Mouse (Mus musculus): ENCODE measurements around the gene Rdh16f1. TPM values are rescaled to one million over a fixed set of nuclear protein-coding genes. Genes with fewer than 3 reads are reported as not detected.

Gene Rdh16f1
- total and polyA plus RNA-seq, 3 experiments, result not detected

DNA sequence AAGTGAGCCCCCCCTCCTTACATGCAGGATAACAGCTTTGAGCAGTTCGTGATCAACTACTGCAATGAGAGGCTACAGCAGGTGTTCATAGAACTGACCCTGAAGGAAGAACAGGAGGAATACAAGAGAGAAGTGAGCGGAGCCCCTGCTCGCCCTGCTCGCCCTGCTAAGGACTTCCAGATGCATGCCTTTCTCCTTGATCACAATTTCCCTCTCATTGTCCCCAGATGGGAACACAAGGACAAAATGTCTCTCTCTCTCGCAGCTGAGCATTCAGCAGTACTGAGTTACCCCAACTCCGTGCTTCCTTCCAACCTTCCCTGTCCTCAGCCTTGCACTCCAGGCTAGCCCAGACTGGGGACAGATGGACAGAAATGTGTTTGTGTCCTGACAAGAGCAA lies 46.9 kb upstream of the Rdh16f1 start:
- Histone ChIP-seq H3K36me3 (replicated peaks in 1 of 2; ENCODE audit: control insufficient read depth in 1 of 2, insufficient read depth in 1 of 2, low read length in 1 of 2) (no peaks in the 10 kb centered on the region), H3K79me2 (replicated peaks; ENCODE audit: control insufficient read depth, extremely low read depth, insufficient read depth, poor library complexity, severe bottlenecking) (no peaks in the 10 kb centered on the region), H3K9ac (ENCODE audit: insufficient read depth, low read depth) (no peak overlapping the region), H3K4me1 (ENCODE audit: control insufficient read depth in 1 of 2, insufficient read depth in 2 of 2) (peaks cover 0 to 3% of the 10 kb centered on the region in 2 experiments; a peak in 1 of 4 replicates), H3K4me2 (ENCODE audit: insufficient read depth, low read depth, poor library complexity, severe bottlenecking) (no peak overlapping the region), H3K27ac (ENCODE audit: insufficient read depth, low read depth) (no peak overlapping the region), H3K4me3 (replicated peaks in 1 of 3; ENCODE audit: low read depth in 2 of 3, low read length in 2 of 3, poor library complexity in 1 of 3) (no peak overlapping the region), H3K27me3 (replicated peaks) (no peaks in the 10 kb centered on the region), H3K9me3 (replicated peaks; ENCODE audit: low read length) (no peaks in the 10 kb centered on the region)
- DNase-seq (ENCODE audit: extremely low read depth), result no peak
- in situ Hi-C loops (cut with MboI; ENCODE audit: low pct_ligation_motif_present, low pct_unique_long_range_greater_than_20kb, low sequenced_read_pairs), result no loop called here
- TF ChIP-seq RCOR1 (conservative IDR thresholded peaks at IDR 0.05; ENCODE audit: low read depth, low read length) (no peak), PAX5 (IDR thresholded peaks at IDR 0.05; ENCODE audit: low read length) (no peak), JUND (conservative IDR thresholded peaks at IDR 0.05; ENCODE audit: low read depth, low read length) (no peak), GABPA (IDR thresholded peaks at IDR 0.05; ENCODE audit: insufficient replicate concordance, low read depth, low read length) (no peak), ZMIZ1 (IDR thresholded peaks at IDR 0.05; ENCODE audit: low read depth, low read length) (no peak), TBP (conservative IDR thresholded peaks at IDR 0.05; ENCODE audit: low read depth, low read length) (no peak), ZKSCAN1 (IDR thresholded peaks at IDR 0.05; ENCODE audit: borderline replicate concordance, low read depth, low read length) (no peak), MAZ (IDR thresholded peaks at IDR 0.05; ENCODE audit: low read depth, low read length) (no peak), USF2 (conservative IDR thresholded peaks at IDR 0.05; ENCODE audit: low read depth, low read length) (no peak), CHD1 (IDR thresholded peaks at IDR 0.05; ENCODE audit: low read depth, low read length) (no peak), ETS1 (conservative IDR thresholded peaks at IDR 0.05; ENCODE audit: low read depth, low read length) (no peak), CHD2 (IDR thresholded peaks at IDR 0.05; ENCODE audit: low read length) (no peak), USF1 (IDR thresholded peaks at IDR 0.05; ENCODE audit: low read depth, low read length) (no peak), RAD21 (IDR thresholded peaks at IDR 0.05; ENCODE audit: low read depth, low read length) (no peak), BHLHE40 (IDR thresholded peaks at IDR 0.05; ENCODE audit: low read depth, low read length) (no peak), MYC (IDR thresholded peaks at IDR 0.05; ENCODE audit: low read depth, low read length) (no peak)
- dilution Hi-C loops (cut with MboI; ENCODE audit: extremely low pct_ligation_motif_present, extremely low pct_unique_long_range_greater_than_20kb, low sequenced_read_pairs), result no loop called here

DNA sequence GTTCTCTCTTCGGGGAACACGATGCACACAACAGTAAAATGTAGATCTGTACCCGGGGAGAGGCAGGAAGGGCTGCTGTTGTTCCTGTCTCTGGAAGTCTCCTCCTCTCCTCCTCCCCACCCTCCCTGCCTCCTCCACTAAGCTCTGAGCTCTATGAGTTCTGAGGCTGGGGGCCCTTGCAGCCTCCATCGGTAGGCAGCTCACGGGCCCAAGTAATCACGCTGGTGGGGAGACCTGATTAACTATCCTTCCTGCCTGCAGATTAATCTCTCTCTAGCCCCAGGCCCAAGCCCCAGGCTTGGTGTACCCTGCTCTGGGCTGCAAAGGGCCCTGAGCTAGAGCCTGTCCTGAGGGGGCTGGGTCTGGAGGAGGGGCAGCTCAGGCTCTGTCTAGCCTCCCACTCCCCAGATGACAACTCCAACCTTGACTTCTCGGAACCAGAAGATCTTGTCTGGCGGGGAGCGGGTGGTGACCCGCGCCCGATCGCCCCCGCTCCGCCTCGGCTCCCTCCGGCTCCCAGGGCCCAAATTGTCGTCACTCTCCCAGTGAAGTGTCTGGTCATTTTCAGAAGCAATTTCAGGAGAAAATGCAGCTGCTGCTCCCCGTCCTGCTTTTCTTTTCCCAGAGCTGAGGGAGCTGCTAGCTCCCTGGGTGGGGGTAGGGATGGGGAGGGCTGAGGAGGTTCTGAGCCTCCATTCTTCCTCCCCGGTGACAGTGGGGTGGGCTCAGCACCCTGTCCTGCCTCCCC lies 37.7 kb upstream of the Rdh16f1 start:
- TF ChIP-seq KAT2A (IDR thresholded peaks at IDR 0.05; ENCODE audit: insufficient replicate concordance, low read length), result no peak
- TF ChIP-seq ZNF384 (IDR thresholded peaks at IDR 0.05; ENCODE audit: low read depth, low read length), result no peak
- no peak for TF ChIP-seq POLR2A (IDR thresholded peaks at IDR 0.05; ENCODE audit: low read depth, low read length)
- TF ChIP-seq SMC3 (IDR thresholded peaks at IDR 0.05; ENCODE audit: low read depth, low read length), result no peak
- no peak for TF ChIP-seq TCF12 (IDR thresholded peaks at IDR 0.05; ENCODE audit: low read depth, low read length)
- TF ChIP-seq MXI1 (IDR thresholded peaks at IDR 0.05; ENCODE audit: low read depth, low read length), result no peak
- no peak for TF ChIP-seq ETS1 (conservative IDR thresholded peaks at IDR 0.05; ENCODE audit: low read depth, low read length)
- TF ChIP-seq MAZ (IDR thresholded peaks at IDR 0.05; ENCODE audit: low read depth, low read length), result no peak
- no peak for TF ChIP-seq NRF1 (IDR thresholded peaks at IDR 0.05; ENCODE audit: low read depth, low read length)
- TF ChIP-seq CHD1 (IDR thresholded peaks at IDR 0.05; ENCODE audit: low read depth, low read length), result no peak
- no peaks in the 10 kb centered on the region for H3K9me3 ChIP-seq (replicated peaks; ENCODE audit: low read length)
- in situ Hi-C loops (cut with MboI; ENCODE audit: low pct_ligation_motif_present, low pct_unique_long_range_greater_than_20kb, low sequenced_read_pairs) (no loop called here), dilution Hi-C loops (cut with MboI; ENCODE audit: extremely low pct_ligation_motif_present, extremely low pct_unique_long_range_greater_than_20kb, low sequenced_read_pairs) (no loop called here)
- H3K27ac ChIP-seq (ENCODE audit: insufficient read depth, low read depth), result no peak overlapping the region
- no peaks in the 10 kb centered on the region for H3K79me2 ChIP-seq (replicated peaks; ENCODE audit: control insufficient read depth, extremely low read depth, insufficient read depth, poor library complexity, severe bottlenecking)
- H3K4me1 ChIP-seq (ENCODE audit: control insufficient read depth in 1 of 2, insufficient read depth in 2 of 2), result no peaks in the 10 kb centered on the region
- peaks cover 57% of the 10 kb centered on the region for H3K27me3 ChIP-seq (replicated peaks)
- H3K9ac ChIP-seq (ENCODE audit: insufficient read depth, low read depth), result no peak overlapping the region
- H3K4me2 ChIP-seq (ENCODE audit: insufficient read depth, low read depth, poor library complexity, severe bottlenecking), result no peak overlapping the region
- no peaks in the 10 kb centered on the region for H3K36me3 ChIP-seq (replicated peaks in 1 of 2; ENCODE audit: control insufficient read depth in 1 of 2, insufficient read depth in 1 of 2, low read length in 1 of 2)
- no peak for DNase-seq (ENCODE audit: extremely low read depth)
- H3K4me3 ChIP-seq (replicated peaks in 1 of 3; ENCODE audit: low read depth in 2 of 3, low read length in 2 of 3, poor library complexity in 1 of 3), result no peak overlapping the region

All from CH12.LX (cell line).